Mouse (Mus musculus): ENCODE data around the gene Wbp2nl.

GRCm38 (mm10) chr15:82252097-82252496 is 46.7 kb upstream of the Wbp2nl start, which contains the start of gene 1500009C09Rik:
- no peak for TF ChIP-seq POLR2A (IDR thresholded peaks at IDR 0.05; ENCODE audit: borderline replicate concordance, extremely low read depth, low read depth, low read length)
- no peak for TF ChIP-seq CTCF (IDR thresholded peaks at IDR 0.05; ENCODE audit: insufficient read depth, low read length)

Measured in lung, adult 2 months (tissue).